ENCODE assay signal across 8 mouse cellular contexts in the genomic region with DNA sequence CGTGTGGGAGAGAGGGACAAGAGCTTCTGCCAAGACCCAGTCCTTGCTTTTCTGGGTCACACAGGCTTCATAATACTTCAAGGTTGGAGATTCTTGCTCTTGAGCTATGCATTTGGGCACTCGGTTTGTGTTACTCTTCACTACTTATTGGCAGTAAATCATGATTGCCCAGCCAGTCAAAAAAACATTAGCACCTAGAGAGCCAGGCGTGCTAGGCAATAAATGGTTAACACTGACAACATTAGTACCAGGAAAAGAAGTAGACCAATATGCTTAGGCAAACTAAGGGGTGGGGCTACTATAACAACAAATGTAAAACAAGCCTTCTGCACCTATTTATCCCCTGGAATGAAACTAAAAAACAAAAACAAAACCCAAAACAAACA. TPM values are rescaled to one million over a fixed set of nuclear protein-coding genes. Genes with fewer than 3 reads are reported as not detected.
DNase-seq lines count a peak whose midpoint lies in the region; ATAC-seq lines count a peak whose summit lies in the region.

No protein-coding gene starts in this region.

- no peaks in the 10 kb centered on the region for H3K9me3 ChIP-seq in forebrain, embryonic 15.5 days
- H3K9me3 ChIP-seq in liver, embryonic 15.5 days (replicated peaks): no peaks in the 10 kb centered on the region

- no peak overlapping the region; the same call in 1 of the 2 replicates for H3K9ac ChIP-seq in forebrain, embryonic 15.5 days (replicated peaks)
- peak overlapping the region; percentile 84; the same call in 1 of the 2 replicates for H3K9ac ChIP-seq in liver, embryonic 15.5 days

- peak overlapping the region; percentile 97 for H3K4me2 ChIP-seq in forebrain, embryonic 15.5 days (replicated peaks)
- H3K4me2 ChIP-seq in liver, embryonic 15.5 days: peak overlapping the region; percentile 92

- H3K36me3 ChIP-seq in forebrain, embryonic 15.5 days: peaks cover 11% of the 10 kb centered on the region; the same call in 1 of the 2 replicates
- peaks cover 20% of the 10 kb centered on the region for H3K36me3 ChIP-seq in liver, embryonic 15.5 days (replicated peaks)

- 11% methylated on average over 3 of the region's 3 CpGs for WGBS in forebrain, embryonic 15.5 days
- 4% methylated on average over 3 of the region's 3 CpGs for WGBS in liver, embryonic 15.5 days (ENCODE audit: insufficient replicate concordance)

- peak; percentile 5 for DNase-seq in cerebellum, adult 9-10 months
- no peak for DNase-seq in cerebellum, adult 18-20 months
- DNase-seq in 3T3-L1 (ENCODE audit: low read depth, low spot score): peak; percentile 54
- DNase-seq in thymus, postnatal 4 days: no peak
- no peak for DNase-seq in B cell, adult 2 months
- DNase-seq in retina, embryonic 14.5 days (ENCODE audit: low spot score): no peak

- H3K4me1 ChIP-seq in forebrain, embryonic 15.5 days: peaks cover 16% of the 10 kb centered on the region
- peaks cover 34% of the 10 kb centered on the region for H3K4me1 ChIP-seq in liver, embryonic 15.5 days (replicated peaks)

- H3K4me3 ChIP-seq in forebrain, embryonic 15.5 days: peak overlapping the region; percentile 75
- H3K4me3 ChIP-seq in liver, embryonic 15.5 days (replicated peaks): peak overlapping the region; percentile 77

- no peaks in the 10 kb centered on the region for H3K27me3 ChIP-seq in forebrain, embryonic 15.5 days
- H3K27me3 ChIP-seq in liver, embryonic 15.5 days: no peaks in the 10 kb centered on the region

- H3K27ac ChIP-seq in forebrain, embryonic 15.5 days (replicated peaks): no peak overlapping the region
- peak overlapping the region; percentile 83 for H3K27ac ChIP-seq in liver, embryonic 15.5 days (replicated peaks)

- no peak for ATAC-seq in forebrain, embryonic 15.5 days (replicated peaks)
- ATAC-seq in liver, embryonic 15.5 days (ENCODE audit: insufficient read depth): no peak

RNA-seq across cellular contexts. Expression of gene Mov10, which starts 0.4 kb away (rescaled TPM):
- 7.5 and 7.6 TPM in 2 replicates for polyA plus RNA-seq in forebrain, embryonic 15.5 days (2015; fragmentation: Nextera tagmentation; extraction: Ambion mirVana)
- polyA plus RNA-seq in liver, embryonic 15.5 days (2015; fragmentation: Nextera tagmentation; extraction: Ambion mirVana): 27.6 and 29.0 TPM in 2 replicates

RNA-seq across cellular contexts. Expression of gene Rhoc, which starts 30.6 kb away (rescaled TPM):
- polyA plus RNA-seq in forebrain, embryonic 15.5 days (2015; fragmentation: Nextera tagmentation; extraction: Ambion mirVana): 43.3 and 44.6 TPM in 2 replicates
- 20.5 and 21.5 TPM in 2 replicates for polyA plus RNA-seq in liver, embryonic 15.5 days (2015; fragmentation: Nextera tagmentation; extraction: Ambion mirVana)

RNA-seq across cellular contexts. Expression of gene Fam19a3, which starts 37.1 kb away (rescaled TPM):
- polyA plus RNA-seq in forebrain, embryonic 15.5 days (2015; fragmentation: Nextera tagmentation; extraction: Ambion mirVana): 0.06 and 0.11 TPM in 2 replicates
- not detected in 2 replicates for polyA plus RNA-seq in liver, embryonic 15.5 days (2015; fragmentation: Nextera tagmentation; extraction: Ambion mirVana)

RNA-seq across cellular contexts. Expression of gene Ppm1j, which starts 37.9 kb away (rescaled TPM):
- polyA plus RNA-seq in forebrain, embryonic 15.5 days (2015; fragmentation: Nextera tagmentation; extraction: Ambion mirVana): 1.9 and 2.7 TPM in 2 replicates
- polyA plus RNA-seq in liver, embryonic 15.5 days (2015; fragmentation: Nextera tagmentation; extraction: Ambion mirVana): 0.24 and 0.64 TPM in 2 replicates

RNA-seq across cellular contexts. Expression of gene St7l, which starts 45.1 kb away (rescaled TPM):
- polyA plus RNA-seq in forebrain, embryonic 15.5 days (2015; fragmentation: Nextera tagmentation; extraction: Ambion mirVana): 36.8 and 40.6 TPM in 2 replicates
- 11.2 and 13.9 TPM in 2 replicates for polyA plus RNA-seq in liver, embryonic 15.5 days (2015; fragmentation: Nextera tagmentation; extraction: Ambion mirVana)

Comparison
In these comparisons a context has a peak if more than half of its experiments do, and no peak if none do; other contexts are left out.
1. DNase-seq: peak in cerebellum, adult 9-10 months (single experiment) and 3T3-L1 (single experiment); none in cerebellum, adult 18-20 months (0 of 2), thymus, postnatal 4 days (single experiment), B cell, adult 2 months (0 of 2) and retina, embryonic 14.5 days (single experiment).